Mouse (Mus musculus) ES-E14 (cell line): ENCODE data around the gene Cachd1. TPM values are rescaled to one million over a fixed set of nuclear protein-coding genes. Genes with fewer than 3 reads are reported as not detected.

ENCODE experiments used
- DNase-seq: peaks from one replicate; pipeline ENCODE4 v3.0.0-alpha.2; 2013; ENCODE audit warnings: low read depth, low spot score
- H3K27ac ChIP-seq: 2 replicates; pipeline ENCODE4 v1.5.1; 2012; ENCODE audit warnings: low read depth, mild to moderate bottlenecking, low read length, moderate library complexity, mixed read lengths; ENCODE audit not compliant: poor library complexity, insufficient read depth, severe bottlenecking
- H3K36me3 ChIP-seq: 2 replicates; pipeline ENCODE4 v1.6.1; 2012; ENCODE audit warnings: mild to moderate bottlenecking, low read length, moderate library complexity, mixed read lengths; ENCODE audit not compliant: control insufficient read depth, poor library complexity, insufficient read depth, severe bottlenecking
- H3K4me1 ChIP-seq, 2 experiments: fragments of 150-350 bp in 1 of 2; sonication (generic) in 1 of 2; 2 replicates each; pipeline ENCODE4 v1.6.1; 2012; ENCODE audit warnings: low read length in 2 of 2, mild to moderate bottlenecking in 1 of 2, mixed read lengths in 1 of 2; ENCODE audit not compliant: control insufficient read depth in 2 of 2, insufficient read depth in 2 of 2, poor library complexity in 1 of 2
- H3K4me3 ChIP-seq, 2 experiments: fragments of 150-350 bp in 1 of 2; sonication (generic) in 1 of 2; 2 replicates each; pipeline ENCODE4 v1.5.1; 2012; ENCODE audit warnings: low read length in 2 of 2, low read depth in 1 of 2, mild to moderate bottlenecking in 1 of 2, mixed read lengths in 1 of 2; ENCODE audit not compliant: insufficient read depth in 1 of 2, poor library complexity in 1 of 2, severe bottlenecking in 1 of 2
- H3K9ac ChIP-seq: 2 replicates; pipeline ENCODE4 v1.6.1; 2012; ENCODE audit warnings: low read depth, mild to moderate bottlenecking, low read length, mixed read lengths; ENCODE audit not compliant: poor library complexity, insufficient read depth, severe bottlenecking
- H3K9me3 ChIP-seq: fragments of 150-350 bp; sonication (generic); 2 replicates; pipeline ENCODE4 v1.6.1; 2012; ENCODE audit warnings: low read depth, mild to moderate bottlenecking, low read length; ENCODE audit not compliant: control insufficient read depth, insufficient read depth
- CHD2 ChIP-seq: IDR thresholded peaks from 2 replicates; pipeline ENCODE4 v1.6.1; 2014; ENCODE audit warnings: mild to moderate bottlenecking, low read depth, low read length, inconsistent platforms
- HCFC1 ChIP-seq: IDR thresholded peaks from 2 replicates; pipeline ENCODE4 v1.6.1; 2012; ENCODE audit warnings: low read length, inconsistent platforms, borderline replicate concordance; ENCODE audit not compliant: insufficient read depth
- MAFK ChIP-seq: IDR thresholded peaks from 2 replicates; pipeline ENCODE4 v1.6.1; 2014; ENCODE audit warnings: mild to moderate bottlenecking, low read depth, low read length, inconsistent platforms; ENCODE audit not compliant: insufficient read depth
- ZC3H11A ChIP-seq: IDR thresholded peaks from 2 replicates; pipeline ENCODE4 v1.6.1; 2012; ENCODE audit warnings: low read depth, mild to moderate bottlenecking, inconsistent platforms, low read length, borderline replicate concordance
- ZNF384 ChIP-seq: IDR thresholded peaks from 2 replicates; pipeline ENCODE4 v1.6.1; 2012; ENCODE audit warnings: low read depth, low read length, inconsistent platforms
- in situ Hi-C, 2 experiments: fragments of 600-800 bp; cut with MboI; formaldehyde crosslinking; loops; one replicate each; pipeline ENCODE4 v1.15.1; 2025; ENCODE audit warnings: low sequenced_read_pairs in 2 of 2, inconsistent platforms in 1 of 2; ENCODE audit not compliant: unreplicated experiment in 2 of 2
- total RNA-seq: library from RNA; depleted of rRNA; stranded (reverse); fragments of 300-350 nt; gene quantifications from 2 replicates; pipeline ENCODE4 v1.2.3, GENCODE M21; 2012

Gene Cachd1
- total RNA-seq, 1 experiment = 7.6 TPM

- in situ Hi-C loops = no loop called here
- no peak for DNase-seq
- H3K27ac ChIP-seq = no peak overlapping the region
These were observed 102.9 kb downstream of the Cachd1 start for GRCm38 (mm10) chr4:100879414-100879813.

GRCm38 (mm10) chr4:100880075-100880474 is 103.6 kb downstream of the Cachd1 start:
- no peak for DNase-seq
- Histone ChIP-seq H3K4me3 (no peak overlapping the region), H3K9ac (no peak overlapping the region), H3K36me3 (no peaks in the 10 kb centered on the region), H3K9me3 (no peaks in the 10 kb centered on the region), H3K27ac (no peak overlapping the region), H3K4me1 (no peaks in the 10 kb centered on the region)
- in situ Hi-C loops = no loop called here
- TF ChIP-seq CHD2 (no peak), ZC3H11A (no peak), HCFC1 (no peak), ZNF384 (no peak), MAFK (no peak)

More at GRCm38 (mm10) chr4:100879414-100879813, 102.9 kb downstream of the Cachd1 start:
- Histone ChIP-seq H3K4me3 (no peak overlapping the region), H3K4me1 (no peaks in the 10 kb centered on the region), H3K9me3 (no peaks in the 10 kb centered on the region), H3K36me3 (no peaks in the 10 kb centered on the region), H3K9ac (no peak overlapping the region)
- TF ChIP-seq MAFK = no peak
- no peak for TF ChIP-seq ZC3H11A
- TF ChIP-seq ZNF384 = no peak
- TF ChIP-seq CHD2 = no peak
- TF ChIP-seq HCFC1 = no peak

- H3K4me3 ChIP-seq = peak overlapping the region; percentile 3 to 44; a peak in 2 of 4 replicates
These were observed 109.6 kb downstream of the Cachd1 start for GRCm38 (mm10) chr4:100885793-100886742.

GRCm38 (mm10) chr4:100886743-100887416 is 110.4 kb downstream of the Cachd1 start:
- Histone ChIP-seq H3K27ac (no peak overlapping the region), H3K36me3 (no peaks in the 10 kb centered on the region), H3K4me3 (peak overlapping the region in 1 of 2 experiments; percentile 44; a peak in 1 of 4 replicates), H3K4me1 (peaks cover 1 to 2% of the 10 kb centered on the region in 2 experiments; a peak in 2 of 4 replicates), H3K9me3 (no peaks in the 10 kb centered on the region), H3K9ac (peak overlapping the region; percentile 39; the same call in 1 of the 2 replicates)
- in situ Hi-C loops = no loop called here
- DNase-seq = no peak
- TF ChIP-seq HCFC1 = no peak
- TF ChIP-seq MAFK = no peak
- TF ChIP-seq CHD2 = no peak
- TF ChIP-seq ZC3H11A = no peak
- no peak for TF ChIP-seq ZNF384

More at GRCm38 (mm10) chr4:100885793-100886742, 109.6 kb downstream of the Cachd1 start:
- Histone ChIP-seq H3K9me3 (no peaks in the 10 kb centered on the region), H3K27ac (peak overlapping the region; percentile 67), H3K9ac (peak overlapping the region; percentile 39; the same call in 1 of the 2 replicates), H3K36me3 (no peaks in the 10 kb centered on the region), H3K4me1 (peaks cover 1 to 2% of the 10 kb centered on the region in 2 experiments; a peak in 2 of 4 replicates)
- in situ Hi-C loops = no loop called here
- peak; percentile 31 for DNase-seq
- TF ChIP-seq HCFC1 = no peak
- TF ChIP-seq ZNF384 = no peak
- no peak for TF ChIP-seq ZC3H11A
- TF ChIP-seq MAFK = no peak
- no peak for TF ChIP-seq CHD2
